Mouse (Mus musculus): ENCODE data around the gene Slc44a2.

DNA sequence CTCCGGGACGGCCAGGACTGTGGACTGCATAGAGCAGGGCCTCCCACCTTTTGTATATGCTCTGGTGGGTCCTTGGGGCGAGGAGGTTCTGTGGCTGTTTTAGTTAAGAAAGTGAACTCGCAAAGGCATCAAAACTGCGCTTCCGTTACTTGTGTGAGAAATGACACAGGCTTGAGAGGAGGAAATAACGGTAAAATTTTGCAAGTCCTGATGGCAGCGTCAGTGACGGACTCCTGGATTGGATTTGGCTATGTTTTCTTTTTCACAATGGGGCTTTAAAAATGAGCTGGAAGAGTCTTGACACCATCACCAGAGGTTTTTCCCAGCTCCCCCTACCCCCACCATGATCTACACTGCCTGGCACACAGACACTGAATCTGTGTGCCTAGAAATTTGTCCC is 80.5 kb downstream of the Slc44a2 start:
- TF ChIP-seq CTCF (IDR thresholded peaks at IDR 0.05; ENCODE audit: insufficient read depth, low read depth, low read length) (no peak), POLR2A (IDR thresholded peaks at IDR 0.05; ENCODE audit: insufficient read depth, low read depth, low read length) (no peak)
